Mouse (Mus musculus): ENCODE measurements at regions not wholly inside any gene's neighbourhood (a gene's known extent, or its start where the extent isn't known, plus 50 kb on each side); places are given as distances from the start of the nearest gene placed in this dataset.

- H3K9ac ChIP-seq: no peak overlapping the region
- no peaks in the 10 kb centered on the region for H3K9me3 ChIP-seq (replicated peaks)
- H3K4me3 ChIP-seq: no peak overlapping the region
- ATAC-seq (ENCODE audit: insufficient number of reproducible peaks, low FRiP score): no peak
- H3K4me2 ChIP-seq: no peak overlapping the region
- no peaks in the 10 kb centered on the region for H3K36me3 ChIP-seq
- no peak overlapping the region for H3K27ac ChIP-seq (ENCODE audit: poor library complexity, severe bottlenecking)
- no peaks in the 10 kb centered on the region for H3K4me1 ChIP-seq (replicated peaks)
- no peaks in the 10 kb centered on the region for H3K27me3 ChIP-seq (replicated peaks)
- WGBS: 69% methylated on average over 12 of the region's 12 CpGs
These were observed 377.2 kb downstream of the Gpd2 start for GRCm38 (mm10) chr2:57614587-57614991.

- 6% methylated on average over 19 of the region's 19 CpGs for WGBS
- H3K9ac ChIP-seq: peak overlapping the region; percentile 66
- H3K4me1 ChIP-seq (replicated peaks): no peaks in the 10 kb centered on the region
- H3K4me3 ChIP-seq: peak overlapping the region; percentile 55
- no peaks in the 10 kb centered on the region for H3K9me3 ChIP-seq (replicated peaks)
- H3K27me3 ChIP-seq (replicated peaks): no peaks in the 10 kb centered on the region
- peak overlapping the region; percentile 86 for H3K4me2 ChIP-seq
- no peak overlapping the region for H3K27ac ChIP-seq (ENCODE audit: poor library complexity, severe bottlenecking)
- H3K36me3 ChIP-seq: no peaks in the 10 kb centered on the region
- no peak for ATAC-seq (ENCODE audit: insufficient number of reproducible peaks, low FRiP score)
These were observed 379.2 kb downstream of the Gpd2 start for GRCm38 (mm10) chr2:57616525-57617225.

DNA sequence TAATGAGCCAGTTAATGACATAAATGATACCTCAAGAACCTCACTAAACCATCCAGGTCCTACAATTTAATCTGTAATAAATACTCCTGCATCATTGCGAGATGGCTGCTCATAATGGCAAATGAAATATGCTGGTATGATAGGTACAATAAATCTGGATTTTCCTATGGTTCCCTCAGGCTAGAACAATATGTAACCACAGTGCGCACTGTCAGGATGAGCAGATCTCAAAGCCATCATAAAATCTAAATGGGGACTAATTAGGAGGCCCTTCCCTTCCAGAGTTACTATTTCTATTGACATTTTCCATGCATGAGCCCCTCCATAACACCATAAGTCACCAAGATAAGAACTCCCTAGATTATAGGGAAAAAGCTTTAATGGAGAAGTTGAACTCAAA, 379.8 kb downstream of the Gpd2 start:
- Histone ChIP-seq H3K4me2 (peak overlapping the region; percentile 86), H3K9ac (no peak overlapping the region), H3K27ac (ENCODE audit: poor library complexity, severe bottlenecking) (no peak overlapping the region), H3K36me3 (no peaks in the 10 kb centered on the region), H3K9me3 (replicated peaks) (no peaks in the 10 kb centered on the region), H3K4me3 (no peak overlapping the region; the same call in 1 of the 2 replicates), H3K4me1 (replicated peaks) (no peaks in the 10 kb centered on the region), H3K27me3 (replicated peaks) (no peaks in the 10 kb centered on the region)
- ATAC-seq (ENCODE audit: insufficient number of reproducible peaks, low FRiP score): no peak
- 79% methylated on average over 2 of the region's 2 CpGs for WGBS

DNA sequence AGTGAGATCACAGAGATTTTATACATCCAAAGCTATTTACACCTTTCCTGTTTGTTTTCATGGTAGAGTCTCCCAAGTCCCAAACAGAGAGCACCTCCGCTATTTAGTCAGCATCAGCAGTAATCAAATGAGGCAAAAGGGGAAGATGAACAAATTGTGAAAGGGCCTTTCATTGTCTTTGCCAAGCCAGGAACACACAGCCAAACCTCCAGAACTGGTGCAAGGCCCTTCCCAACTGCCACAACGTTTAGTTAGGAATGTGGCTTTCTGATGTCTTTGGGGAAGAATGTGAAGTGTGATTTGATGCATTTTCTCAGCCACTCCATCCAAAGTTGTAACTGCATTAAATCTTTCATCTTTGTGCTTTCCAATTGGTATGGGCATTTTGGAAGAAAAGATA, 353.6 kb upstream of the Galnt5 start:
- H3K27ac ChIP-seq (ENCODE audit: poor library complexity, severe bottlenecking): no peak overlapping the region
- no peaks in the 10 kb centered on the region for H3K36me3 ChIP-seq
- no peak overlapping the region for H3K4me3 ChIP-seq
- H3K27me3 ChIP-seq (replicated peaks): no peaks in the 10 kb centered on the region
- H3K9ac ChIP-seq: no peak overlapping the region
- ATAC-seq (ENCODE audit: insufficient number of reproducible peaks, low FRiP score): no peak
- no peaks in the 10 kb centered on the region for H3K4me1 ChIP-seq (replicated peaks)
- 56% methylated on average over 2 of the region's 2 CpGs for WGBS
- H3K4me2 ChIP-seq: no peak overlapping the region
- no peaks in the 10 kb centered on the region for H3K9me3 ChIP-seq (replicated peaks)

- H3K4me1 ChIP-seq (replicated peaks): no peaks in the 10 kb centered on the region
- no peak for ATAC-seq (ENCODE audit: insufficient number of reproducible peaks, low FRiP score)
- H3K27ac ChIP-seq (ENCODE audit: poor library complexity, severe bottlenecking): no peak overlapping the region
- no peak overlapping the region for H3K4me2 ChIP-seq
- H3K36me3 ChIP-seq: no peaks in the 10 kb centered on the region
- H3K27me3 ChIP-seq (replicated peaks): no peaks in the 10 kb centered on the region
- 60% methylated on average over 2 of the region's 2 CpGs for WGBS
- H3K9ac ChIP-seq: no peak overlapping the region
- no peak overlapping the region for H3K4me3 ChIP-seq
- H3K9me3 ChIP-seq (replicated peaks): no peaks in the 10 kb centered on the region
These were observed 353.1 kb upstream of the Galnt5 start for GRCm38 (mm10) chr2:57644541-57644940.

DNA sequence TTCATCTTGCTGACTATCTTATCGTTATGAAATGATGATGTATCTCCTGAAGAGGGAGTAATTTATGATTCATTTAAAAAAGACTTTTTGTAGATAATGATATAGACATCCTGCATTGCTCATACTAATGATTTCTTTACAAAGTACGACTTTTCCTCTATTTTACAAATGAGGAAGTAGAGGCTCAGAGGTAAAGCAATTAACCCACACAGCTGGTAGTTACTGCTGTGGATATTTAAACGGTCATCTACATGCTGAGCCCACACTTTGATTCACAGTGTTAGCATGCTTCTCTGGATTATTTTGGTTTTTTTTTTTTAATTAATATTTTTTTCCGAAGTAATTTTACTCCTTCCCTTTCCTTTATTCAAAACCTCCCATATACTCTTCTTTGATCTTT, 348.7 kb upstream of the Galnt5 start:
- Histone ChIP-seq H3K4me2 (no peak overlapping the region), H3K27me3 (replicated peaks) (no peaks in the 10 kb centered on the region), H3K36me3 (no peaks in the 10 kb centered on the region), H3K4me1 (replicated peaks) (no peaks in the 10 kb centered on the region), H3K9ac (no peak overlapping the region), H3K27ac (ENCODE audit: poor library complexity, severe bottlenecking) (no peak overlapping the region), H3K9me3 (replicated peaks) (no peaks in the 10 kb centered on the region), H3K4me3 (no peak overlapping the region)
- no peak for ATAC-seq (ENCODE audit: insufficient number of reproducible peaks, low FRiP score)
- 72% methylated on average over 4 of the region's 4 CpGs for WGBS

GRCm38 (mm10) chr2:57657409-57657808, 340.3 kb upstream of the Galnt5 start:
- H3K27ac ChIP-seq (ENCODE audit: poor library complexity, severe bottlenecking): no peak overlapping the region
- H3K9me3 ChIP-seq (replicated peaks): no peaks in the 10 kb centered on the region
- no peak overlapping the region for H3K4me2 ChIP-seq
- no peak for ATAC-seq (ENCODE audit: insufficient number of reproducible peaks, low FRiP score)
- H3K36me3 ChIP-seq: no peaks in the 10 kb centered on the region
- WGBS: 66% methylated on average over 4 of the region's 4 CpGs
- no peaks in the 10 kb centered on the region for H3K27me3 ChIP-seq (replicated peaks)
- no peak overlapping the region for H3K9ac ChIP-seq
- H3K4me1 ChIP-seq (replicated peaks): no peaks in the 10 kb centered on the region
- no peak overlapping the region for H3K4me3 ChIP-seq

- Histone ChIP-seq H3K9me3 (replicated peaks) (no peaks in the 10 kb centered on the region), H3K36me3 (no peaks in the 10 kb centered on the region)
- 58% methylated on average over 1 of the region's 1 CpGs for WGBS
These were observed 335.8 kb upstream of the Galnt5 start for GRCm38 (mm10) chr2:57661838-57662237.

DNA sequence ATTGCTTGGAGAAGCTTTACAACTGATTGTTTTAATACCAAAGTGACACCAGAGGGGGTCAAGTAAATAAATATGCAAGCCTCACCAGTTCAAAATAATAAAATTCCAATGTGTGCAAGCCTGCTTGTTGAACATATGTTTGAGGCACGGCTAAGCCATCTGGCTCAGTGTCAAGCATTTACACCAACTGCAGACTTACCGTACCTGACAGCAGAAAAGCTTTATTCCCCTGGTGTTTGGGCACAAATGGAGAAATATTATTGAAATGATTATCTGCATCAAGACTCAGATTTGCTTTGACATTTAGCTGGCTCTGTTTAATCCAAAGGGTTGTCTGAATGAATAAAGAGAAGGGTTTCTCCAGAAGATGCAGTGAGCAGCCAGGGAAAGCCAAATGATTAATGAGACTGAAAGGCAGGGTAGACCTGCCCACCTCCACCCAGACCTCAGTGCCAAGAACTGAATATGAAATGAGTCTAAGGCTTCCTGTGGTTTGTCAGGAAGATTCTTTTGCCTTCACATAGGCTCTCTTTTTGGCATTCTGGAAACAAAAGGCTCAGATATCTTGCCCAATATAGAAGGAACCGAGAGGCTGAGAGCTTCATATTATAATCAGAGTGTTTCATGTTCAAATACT, 325.6 kb upstream of the Galnt5 start:
- Histone ChIP-seq H3K4me1 (replicated peaks) (no peaks in the 10 kb centered on the region), H3K36me3 (no peaks in the 10 kb centered on the region), H3K27ac (ENCODE audit: poor library complexity, severe bottlenecking) (no peak overlapping the region), H3K4me3 (no peak overlapping the region), H3K27me3 (replicated peaks) (no peaks in the 10 kb centered on the region), H3K4me2 (no peak overlapping the region), H3K9ac (no peak overlapping the region), H3K9me3 (replicated peaks) (no peaks in the 10 kb centered on the region)
- WGBS: 67% methylated on average over 3 of the region's 3 CpGs
- ATAC-seq (ENCODE audit: insufficient number of reproducible peaks, low FRiP score): no peak

More at GRCm38 (mm10) chr2:57661838-57662237, 335.8 kb upstream of the Galnt5 start:
- no peak overlapping the region for H3K9ac ChIP-seq
- ATAC-seq (ENCODE audit: insufficient number of reproducible peaks, low FRiP score): no peak
- H3K4me1 ChIP-seq (replicated peaks): no peaks in the 10 kb centered on the region
- H3K4me2 ChIP-seq: no peak overlapping the region
- H3K4me3 ChIP-seq: no peak overlapping the region
- H3K27me3 ChIP-seq (replicated peaks): no peaks in the 10 kb centered on the region
- H3K27ac ChIP-seq (ENCODE audit: poor library complexity, severe bottlenecking): no peak overlapping the region

DNA sequence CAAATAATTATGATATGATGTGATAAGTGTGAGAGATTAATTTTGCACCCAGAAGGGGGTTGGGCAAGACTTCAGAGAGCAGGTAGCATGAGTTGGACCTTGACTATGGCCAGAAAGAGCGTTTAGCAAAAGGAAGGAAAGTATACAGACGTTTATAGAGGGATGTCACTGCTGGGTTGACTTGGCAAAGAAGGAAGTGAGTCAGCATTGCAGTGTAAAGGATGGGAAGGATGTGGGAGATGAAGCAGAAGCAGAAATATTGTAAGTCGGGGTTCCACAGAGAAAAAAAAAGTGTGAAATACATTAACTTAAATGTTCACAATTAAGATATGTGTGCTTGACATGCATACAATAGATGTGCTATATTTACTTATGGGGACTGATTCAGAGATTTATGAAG, 307.8 kb upstream of the Galnt5 start:
- Histone ChIP-seq H3K4me3 (no peak overlapping the region), H3K4me2 (no peak overlapping the region), H3K27ac (ENCODE audit: poor library complexity, severe bottlenecking) (no peak overlapping the region), H3K4me1 (replicated peaks) (no peaks in the 10 kb centered on the region), H3K36me3 (no peaks in the 10 kb centered on the region), H3K9ac (no peak overlapping the region), H3K9me3 (replicated peaks) (no peaks in the 10 kb centered on the region), H3K27me3 (replicated peaks) (no peaks in the 10 kb centered on the region)
- WGBS: 72% methylated on average over 3 of the region's 3 CpGs
- ATAC-seq (ENCODE audit: insufficient number of reproducible peaks, low FRiP score): no peak

DNA sequence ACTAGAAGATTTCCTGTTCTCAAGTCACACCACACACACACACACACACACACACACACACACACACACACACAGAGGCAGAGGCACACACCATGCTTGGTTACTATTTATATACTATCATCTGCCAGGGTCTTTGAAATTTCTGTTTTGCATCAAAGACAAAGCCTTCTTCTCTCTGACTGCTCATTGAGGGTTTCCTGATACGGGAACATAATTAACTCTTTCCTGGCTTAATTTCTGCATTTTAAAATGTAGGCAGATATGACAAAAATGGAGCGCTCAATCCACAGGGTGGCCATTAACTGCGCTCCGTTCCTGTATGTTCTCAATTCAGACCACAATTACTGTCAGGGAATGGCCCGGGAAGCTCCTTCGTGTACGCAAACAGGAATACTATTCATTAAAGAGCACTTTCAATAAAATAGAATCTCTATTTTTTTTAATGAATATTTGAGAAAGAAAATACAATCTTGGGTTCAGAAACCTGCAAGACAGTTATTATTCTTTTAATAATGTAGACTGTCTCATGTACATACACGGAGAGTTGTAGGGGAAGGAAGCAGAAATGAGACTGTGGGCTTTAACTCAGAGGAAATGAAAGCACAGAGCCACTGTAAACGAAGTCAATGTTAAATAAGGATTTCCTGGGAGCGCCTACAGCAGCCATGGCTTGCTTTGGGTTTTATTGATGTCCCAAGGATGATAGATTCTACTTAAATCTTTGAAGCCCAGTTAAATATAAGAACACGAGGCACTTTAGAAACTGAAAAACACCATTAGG, 300.5 kb upstream of the Galnt5 start:
- ATAC-seq (ENCODE audit: insufficient number of reproducible peaks, low FRiP score): no peak
- H3K4me3 ChIP-seq: 0 out of 2 replicates have a peak overlapping the region, but pooled peaks have one; percentile 8
- 50% methylated on average over 11 of the region's 11 CpGs for WGBS

More for the DNA sequence above, 300.5 kb upstream of the Galnt5 start:
- Histone ChIP-seq H3K27me3 (replicated peaks) (no peaks in the 10 kb centered on the region; the same call in 1 of the 2 replicates), H3K4me2 (peak overlapping the region; percentile 40), H3K4me1 (replicated peaks) (no peaks in the 10 kb centered on the region), H3K36me3 (no peaks in the 10 kb centered on the region), H3K27ac (ENCODE audit: poor library complexity, severe bottlenecking) (no peak overlapping the region), H3K9me3 (replicated peaks) (no peaks in the 10 kb centered on the region), H3K9ac (no peak overlapping the region)

Measured in heart, embryonic 12.5 days (tissue).